Mouse (Mus musculus): ENCODE measurements around the gene Gm10134.

Gene Gm10134

GRCm38 (mm10) chr2:28504676-28505075 is 1.2 kb upstream of the Gm10134 start:
- peak; percentile 1 for DNase-seq (ENCODE audit: low spot score)

GRCm38 (mm10) chr2:28506291-28506690 is 396 bp downstream of the Gm10134 start:
- peak; percentile 1 for DNase-seq (ENCODE audit: low spot score)

- peak; percentile 2 for DNase-seq (ENCODE audit: low spot score)
These were observed 5.7 kb downstream of the Gm10134 start for GRCm38 (mm10) chr2:28511600-28511999.

- peak; percentile 72 for DNase-seq (ENCODE audit: low spot score)
These were observed 7.0 kb downstream of the Gm10134 start, which contains the start of gene Ralgds for GRCm38 (mm10) chr2:28512798-28513401. Gene Ralgds, plus strand, starts transcription at chr2:28513125.

GRCm38 (mm10) chr2:28513431-28514370 is 7.8 kb downstream of the Gm10134 start:
- peak; percentile 62 for DNase-seq (ENCODE audit: low spot score)

GRCm38 (mm10) chr2:28514489-28514888 is 8.6 kb downstream of the Gm10134 start:
- DNase-seq (ENCODE audit: low spot score) = peak; percentile 88

- peak; percentile 91 for DNase-seq (ENCODE audit: low spot score)
These were observed 11.5 kb downstream of the Gm10134 start for GRCm38 (mm10) chr2:28517206-28517909.

- no peak for DNase-seq (ENCODE audit: low spot score)
These were observed 12.3 kb downstream of the Gm10134 start for GRCm38 (mm10) chr2:28518231-28518630.

- DNase-seq (ENCODE audit: low spot score) = no peak
These were observed 14.7 kb downstream of the Gm10134 start for GRCm38 (mm10) chr2:28520581-28520980.

GRCm38 (mm10) chr2:28521571-28522151 is 15.8 kb downstream of the Gm10134 start:
- no peak for DNase-seq (ENCODE audit: low spot score)

- DNase-seq (ENCODE audit: low spot score) = no peak
These were observed 16.3 kb downstream of the Gm10134 start for GRCm38 (mm10) chr2:28522166-28522565.

- DNase-seq (ENCODE audit: low spot score) = peak; percentile 88
These were observed 17.8 kb downstream of the Gm10134 start for GRCm38 (mm10) chr2:28523643-28524117.

- DNase-seq (ENCODE audit: low spot score) = no peak
These were observed 18.5 kb downstream of the Gm10134 start for GRCm38 (mm10) chr2:28524406-28524805.

GRCm38 (mm10) chr2:28525219-28525942 is 19.5 kb downstream of the Gm10134 start:
- peak; percentile 88 for DNase-seq (ENCODE audit: low spot score)

- no peak for DNase-seq (ENCODE audit: low spot score)
These were observed 20.3 kb downstream of the Gm10134 start for GRCm38 (mm10) chr2:28525943-28526876.

- DNase-seq (ENCODE audit: low spot score) = no peak
These were observed 21.8 kb downstream of the Gm10134 start for GRCm38 (mm10) chr2:28527436-28528353.

GRCm38 (mm10) chr2:28528354-28528730 is 22.4 kb downstream of the Gm10134 start:
- no peak for DNase-seq (ENCODE audit: low spot score)

- no peak for DNase-seq (ENCODE audit: low spot score)
These were observed 24.0 kb downstream of the Gm10134 start for GRCm38 (mm10) chr2:28529856-28530255.

GRCm38 (mm10) chr2:28530311-28530710 is 24.4 kb downstream of the Gm10134 start:
- no peak for DNase-seq (ENCODE audit: low spot score)

All from urinary bladder, postnatal 14 days (tissue).